Mouse (Mus musculus): Measurements from ENCODE around the gene Elp4. TPM values are rescaled to one million over a fixed set of nuclear protein-coding genes. Genes with fewer than 3 reads are reported as not detected.
A peak's percentile ranks its signal among the peaks of the same experiment; 100 is the strongest.

Elp4 gene
- polyA plus RNA-seq, 1 experiment from 2014 or later: 22.8 TPM

DNA sequence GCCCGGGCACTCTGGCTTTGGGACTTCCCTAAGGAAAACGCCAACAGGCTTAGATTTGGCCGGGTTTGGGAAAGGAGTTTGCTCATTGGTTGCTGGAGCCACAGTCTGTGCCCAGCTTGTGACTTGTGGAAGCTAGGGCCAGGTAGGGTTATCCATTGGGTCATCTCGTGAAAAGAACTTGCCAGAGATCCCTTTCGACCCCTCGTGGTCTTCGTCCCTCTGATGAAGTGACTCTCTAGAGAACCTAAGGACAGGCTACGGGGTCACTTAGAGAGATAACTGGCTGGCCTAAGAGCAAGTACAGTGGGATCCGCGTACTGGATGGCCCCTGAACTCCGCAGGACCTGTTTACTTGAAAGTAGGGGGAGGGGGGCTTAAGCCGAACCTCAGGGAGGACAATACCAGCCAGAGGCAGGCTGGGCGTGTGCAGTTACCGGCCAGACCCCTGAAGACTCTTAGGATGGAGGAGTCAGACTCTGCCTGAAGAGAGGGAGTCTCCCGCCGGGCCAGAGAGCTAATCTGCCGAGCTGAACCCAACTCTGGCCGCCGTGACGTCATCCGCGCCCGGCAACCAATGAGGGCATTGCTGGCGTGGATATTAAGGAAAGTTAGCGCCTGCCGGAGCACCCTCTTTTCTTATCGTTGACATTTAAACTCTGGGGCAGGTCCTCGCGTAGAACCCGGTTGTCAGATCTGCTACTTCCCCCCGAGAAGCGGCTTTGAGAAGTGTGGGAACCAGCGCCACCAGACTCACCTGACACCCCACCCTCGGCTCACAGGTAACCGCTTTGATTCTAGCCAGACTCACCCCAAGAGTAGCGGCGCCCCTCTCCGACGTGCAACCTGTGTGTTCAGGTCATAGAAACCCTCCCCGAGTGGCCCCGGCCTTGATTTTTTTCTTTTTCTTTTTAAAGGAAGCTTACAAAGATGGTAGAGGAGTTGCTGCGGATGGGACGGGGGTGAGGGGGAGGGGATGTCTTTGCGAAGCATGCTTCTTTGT, 235.8 kb downstream of the Elp4 start, which contains the start of gene Pax6:
TSS of gene Pax6 (plus strand) at position 630 of the 1,000 bp plus-strand sequence.
- Histone ChIP-seq H3K9me3 (replicated peaks; ENCODE audit: low read length) (no peaks in the 10 kb centered on the region), H3K27me3 (ENCODE audit: insufficient read depth, low read length) (peaks cover 94% of the 10 kb centered on the region), H3K27ac (no peak within 1 kb of the TSS), H3K4me2 (ENCODE audit: low read length) (peak within 1 kb of the TSS; percentile 25), H3K4me1 (replicated peaks; ENCODE audit: insufficient read depth, low read length) (peaks cover 2% of the 10 kb centered on the region), H3K36me3 (ENCODE audit: insufficient read depth, low read length) (no peaks in the 10 kb centered on the region), H3K9ac (ENCODE audit: low read depth, low read length) (no peak within 1 kb of the TSS), H3K4me3 (replicated peaks; ENCODE audit: low read depth, low read length) (peak within 1 kb of the TSS; percentile 11)
- no peak for TF ChIP-seq CTCF (IDR thresholded peaks at IDR 0.05; ENCODE audit: low read depth)
- DNase-seq (ENCODE audit: low spot score) (no peak), ATAC-seq (replicated peaks; ENCODE audit: low FRiP score, low read depth) (no peak)
- WGBS: under 1% methylated on average over 44 of the region's 44 CpGs

DNA sequence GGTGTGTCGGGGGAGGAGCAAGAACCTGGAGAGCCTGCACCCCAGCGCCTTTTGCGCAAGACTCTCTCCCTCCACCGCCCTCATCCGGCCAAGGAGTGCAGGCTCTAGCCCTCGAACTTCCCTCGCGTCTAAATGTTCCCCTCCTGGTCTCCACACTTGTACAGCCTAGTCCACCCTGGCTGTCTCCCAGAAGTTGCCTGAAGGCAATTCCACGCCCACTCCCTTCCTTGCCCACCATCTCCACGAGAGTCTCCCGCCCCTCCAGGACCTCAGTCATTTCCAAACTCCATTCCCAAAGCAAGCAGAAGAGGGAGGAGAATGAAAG, 236.8 kb downstream of the Elp4 start:
- Histone ChIP-seq H3K9ac (ENCODE audit: low read depth, low read length) (no peak overlapping the region), H3K27ac (no peak overlapping the region), H3K9me3 (replicated peaks; ENCODE audit: low read length) (no peaks in the 10 kb centered on the region), H3K4me2 (ENCODE audit: low read length) (no peak overlapping the region), H3K4me1 (replicated peaks; ENCODE audit: insufficient read depth, low read length) (peaks cover 2% of the 10 kb centered on the region), H3K4me3 (replicated peaks; ENCODE audit: low read depth, low read length) (no peak overlapping the region), H3K36me3 (ENCODE audit: insufficient read depth, low read length) (no peaks in the 10 kb centered on the region), H3K27me3 (ENCODE audit: insufficient read depth, low read length) (peaks cover 93% of the 10 kb centered on the region)
- WGBS: 0% methylated on average over 11 of the region's 11 CpGs
- ATAC-seq (replicated peaks; ENCODE audit: low FRiP score, low read depth) (no peak), DNase-seq (ENCODE audit: low spot score) (peak; percentile 33)
- TF ChIP-seq CTCF (IDR thresholded peaks at IDR 0.05; ENCODE audit: low read depth): peak; percentile 41; the same call in 1 of the 2 replicates

DNA sequence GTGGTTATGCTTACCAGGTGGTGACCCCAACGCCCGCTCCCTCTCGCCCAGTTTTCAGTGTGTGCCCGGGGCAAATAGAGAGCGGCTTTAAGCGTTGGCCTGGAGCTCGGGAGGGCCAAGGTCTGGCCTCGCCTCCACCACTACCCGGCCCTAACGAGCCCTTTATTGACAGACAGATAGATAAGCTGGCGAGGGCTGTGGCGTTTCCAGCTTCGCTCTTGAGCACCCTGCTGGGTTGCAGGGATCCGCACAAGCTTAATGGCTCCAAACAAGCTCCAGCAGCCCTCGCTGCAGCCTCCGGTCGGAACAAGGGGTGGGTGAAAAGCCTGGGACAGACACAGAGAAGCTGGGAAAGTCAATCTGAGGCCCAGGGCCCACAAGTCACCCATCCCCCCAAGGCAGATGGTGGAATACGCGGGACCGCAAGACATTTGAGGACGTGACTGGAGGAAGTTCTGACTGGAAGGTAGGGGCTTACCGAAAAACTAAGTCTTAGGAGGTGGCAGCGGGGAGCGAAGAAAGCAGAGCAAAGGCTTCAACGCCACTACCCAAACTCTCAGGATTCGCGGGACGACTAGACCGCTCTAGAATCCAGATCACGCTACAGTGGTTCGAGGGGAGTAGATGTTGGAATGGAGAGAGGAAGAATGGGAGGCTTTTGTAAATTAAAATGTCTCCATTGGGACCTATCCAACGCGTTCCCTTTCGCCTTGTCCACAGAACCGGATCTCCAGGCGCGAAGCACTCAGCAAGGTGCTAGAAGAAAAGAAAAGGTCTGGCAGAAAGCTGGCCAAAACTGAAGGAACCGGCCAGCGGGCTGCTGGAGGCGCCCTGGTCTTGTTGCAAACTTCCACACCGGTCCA, 237.4 kb downstream of the Elp4 start:
- Histone ChIP-seq H3K9me3 (replicated peaks; ENCODE audit: low read length) (no peaks in the 10 kb centered on the region), H3K27me3 (ENCODE audit: insufficient read depth, low read length) (peaks cover 93% of the 10 kb centered on the region), H3K4me2 (ENCODE audit: low read length) (no peak overlapping the region), H3K27ac (no peak overlapping the region), H3K4me3 (replicated peaks; ENCODE audit: low read depth, low read length) (no peak overlapping the region), H3K9ac (ENCODE audit: low read depth, low read length) (no peak overlapping the region), H3K4me1 (replicated peaks; ENCODE audit: insufficient read depth, low read length) (peaks cover 2% of the 10 kb centered on the region), H3K36me3 (ENCODE audit: insufficient read depth, low read length) (no peaks in the 10 kb centered on the region)
- WGBS: 2% methylated on average over 41 of the region's 41 CpGs
- ATAC-seq (replicated peaks; ENCODE audit: low FRiP score, low read depth) (no peak), DNase-seq (ENCODE audit: low spot score) (peak; percentile 0)
- no peak for TF ChIP-seq CTCF (IDR thresholded peaks at IDR 0.05; ENCODE audit: low read depth)

DNA sequence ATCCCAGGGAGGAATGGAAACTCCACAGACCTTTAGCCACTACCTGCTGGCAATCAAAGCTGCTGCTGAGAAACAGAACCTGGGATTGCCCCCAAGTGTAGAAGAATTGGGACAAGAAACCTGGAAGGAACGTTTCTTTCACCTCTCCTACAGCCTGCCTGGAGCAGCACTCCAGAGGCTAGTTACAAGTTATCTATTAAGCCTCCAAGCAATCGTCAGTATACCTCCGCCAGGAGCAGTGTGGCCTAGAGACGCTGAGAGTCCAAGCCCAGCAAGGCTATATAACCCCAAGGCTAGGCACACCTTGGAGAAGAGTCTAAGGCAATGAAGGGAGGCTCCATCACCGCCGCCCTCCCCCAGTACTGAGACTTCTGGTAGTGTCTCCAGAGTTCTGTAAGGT, 238.0 kb downstream of the Elp4 start:
- Histone ChIP-seq H3K27ac (no peak overlapping the region), H3K9ac (ENCODE audit: low read depth, low read length) (no peak overlapping the region), H3K36me3 (ENCODE audit: insufficient read depth, low read length) (no peaks in the 10 kb centered on the region), H3K4me1 (replicated peaks; ENCODE audit: insufficient read depth, low read length) (peaks cover 2% of the 10 kb centered on the region), H3K9me3 (replicated peaks; ENCODE audit: low read length) (no peaks in the 10 kb centered on the region), H3K4me3 (replicated peaks; ENCODE audit: low read depth, low read length) (no peak overlapping the region), H3K27me3 (ENCODE audit: insufficient read depth, low read length) (peaks cover 91% of the 10 kb centered on the region), H3K4me2 (ENCODE audit: low read length) (no peak overlapping the region)
- TF ChIP-seq CTCF (IDR thresholded peaks at IDR 0.05; ENCODE audit: low read depth): no peak
- DNase-seq (ENCODE audit: low spot score) (no peak), ATAC-seq (replicated peaks; ENCODE audit: low FRiP score, low read depth) (no peak)
- WGBS: 4% methylated on average over 6 of the region's 6 CpGs

DNA sequence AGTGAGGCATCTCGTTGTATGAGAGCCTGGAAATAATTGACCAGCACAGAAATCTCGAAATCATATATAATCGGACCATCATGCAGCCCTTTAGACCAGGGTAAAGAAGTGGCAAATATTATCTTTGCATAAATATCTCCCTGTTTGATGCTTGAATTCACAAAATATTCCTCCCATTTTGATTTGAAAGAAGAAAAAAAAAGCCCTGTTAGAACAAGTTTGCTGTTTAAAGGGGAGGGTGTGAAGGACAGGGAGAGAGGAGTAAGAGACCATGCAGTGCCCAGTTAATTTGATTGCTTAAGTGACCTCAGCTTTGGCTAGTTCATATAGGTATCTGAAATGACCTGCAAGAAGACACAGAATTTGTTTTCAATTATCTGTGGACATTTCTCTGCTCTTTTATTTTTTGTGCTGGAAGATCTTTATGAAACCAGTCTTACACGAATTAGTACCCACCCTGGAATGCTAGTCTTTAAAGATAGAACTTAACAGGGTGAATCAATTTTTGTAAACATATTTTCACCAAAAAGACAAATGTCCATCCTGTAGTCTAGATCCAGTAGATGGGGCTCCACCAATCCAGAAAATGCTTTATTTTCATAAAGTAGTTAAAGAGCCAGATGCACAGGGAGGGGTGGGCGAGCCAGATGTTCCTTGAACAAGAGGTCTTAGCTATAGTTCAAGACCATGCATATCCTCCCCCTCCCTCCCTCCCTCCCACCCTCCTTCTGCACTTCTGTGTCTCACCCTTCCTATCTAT, 238.7 kb downstream of the Elp4 start:
- Histone ChIP-seq H3K9me3 (replicated peaks; ENCODE audit: low read length) (no peaks in the 10 kb centered on the region), H3K27me3 (ENCODE audit: insufficient read depth, low read length) (peaks cover 91% of the 10 kb centered on the region), H3K4me1 (replicated peaks; ENCODE audit: insufficient read depth, low read length) (peaks cover 2% of the 10 kb centered on the region), H3K9ac (ENCODE audit: low read depth, low read length) (no peak overlapping the region), H3K27ac (no peak overlapping the region), H3K4me2 (ENCODE audit: low read length) (no peak overlapping the region), H3K36me3 (ENCODE audit: insufficient read depth, low read length) (no peaks in the 10 kb centered on the region), H3K4me3 (replicated peaks; ENCODE audit: low read depth, low read length) (no peak overlapping the region)
- no peak for TF ChIP-seq CTCF (IDR thresholded peaks at IDR 0.05; ENCODE audit: low read depth)
- no peak for DNase-seq (ENCODE audit: low spot score)
- 10% methylated on average over 5 of the region's 5 CpGs for WGBS
- ATAC-seq (replicated peaks; ENCODE audit: low FRiP score, low read depth): no peak

Measured in kidney, postnatal 0 days (tissue).